Mouse (Mus musculus): Measurements from ENCODE around the gene Mfsd4a.

DNA sequence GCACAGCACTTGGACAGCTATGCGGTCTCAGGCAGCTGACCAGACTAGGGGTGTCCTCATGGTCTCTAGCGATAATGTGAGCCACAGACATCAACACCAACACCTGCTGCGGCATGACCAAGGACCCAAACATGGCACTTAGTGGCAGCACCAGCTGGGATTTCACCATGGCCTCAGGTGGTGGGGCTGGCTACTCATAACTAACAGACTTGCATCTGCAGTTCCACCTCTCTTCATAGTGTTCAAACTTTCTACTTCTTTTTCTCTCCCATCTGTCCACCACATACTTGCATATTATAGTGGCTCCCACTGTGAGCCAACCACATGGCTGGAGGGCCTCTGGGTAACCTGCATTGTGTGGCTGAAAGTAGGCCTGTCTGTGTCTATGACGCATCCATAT lies 25.4 kb upstream of the Mfsd4a start:
- no peak for TF ChIP-seq CTCF (IDR thresholded peaks at IDR 0.05; ENCODE audit: low read depth, low read length)
- no peak for TF ChIP-seq POLR2A (IDR thresholded peaks at IDR 0.05; ENCODE audit: insufficient read depth, low read length)

All from ES-Bruce4 (cell line).